Mouse (Mus musculus) heart, embryonic 14.5 days (tissue): Measurements from ENCODE around the gene Gm49340. TPM values are rescaled to one million over a fixed set of nuclear protein-coding genes. Genes with fewer than 3 reads are reported as not detected.

Source experiments
- ATAC-seq: fragments of 200-750 bp; cut with Nextera tagmentation; 2 replicates; pipeline ENCODE4 v1.8.0; 2017; ENCODE audit warnings: low read depth, moderate TSS enrichment; ENCODE audit not compliant: insufficient number of reproducible peaks, insufficient read depth, low FRiP score
- H3K27ac ChIP-seq, 2 experiments: fragments of 200-500 bp in 1 of 2; fragments of 300-500 bp in 1 of 2; sonication (generic) in 1 of 2; replicated peaks in 1 of 2; 2 replicates each; pipeline ENCODE4 v1.5.1; 2012 to 2014; ENCODE audit warnings: low read depth in 2 of 2, low read length in 2 of 2, control low read depth in 1 of 2, mild to moderate bottlenecking in 1 of 2, mixed read lengths in 1 of 2; ENCODE audit not compliant: control insufficient read depth in 1 of 2, insufficient read depth in 1 of 2
- H3K27me3 ChIP-seq: fragments of 300-500 bp; sonication (generic); 2 replicates; pipeline ENCODE4 v1.6.1; 2014; ENCODE audit warnings: mild to moderate bottlenecking, low read length, control low read depth; ENCODE audit not compliant: control insufficient read depth, insufficient read depth
- H3K36me3 ChIP-seq: fragments of 300-500 bp; sonication (generic); 2 replicates; pipeline ENCODE4 v1.6.1; 2014; ENCODE audit warnings: mild to moderate bottlenecking, control low read depth, low read length, mixed read lengths; ENCODE audit not compliant: control insufficient read depth, insufficient read depth
- H3K4me1 ChIP-seq, 2 experiments: fragments of 200-500 bp in 1 of 2; fragments of 300-500 bp in 1 of 2; sonication (generic) in 1 of 2; 2 replicates each; pipeline ENCODE4 v1.6.1; 2012 to 2014; ENCODE audit warnings: low read length in 2 of 2, control low read depth in 1 of 2, mixed read lengths in 1 of 2; ENCODE audit not compliant: control insufficient read depth in 2 of 2, insufficient read depth in 2 of 2
- H3K4me2 ChIP-seq: fragments of 300-500 bp; sonication (generic); 2 replicates; pipeline ENCODE4 v1.6.1; 2014; ENCODE audit warnings: mild to moderate bottlenecking, low read length
- H3K4me3 ChIP-seq, 2 experiments: fragments of 200-500 bp in 1 of 2; fragments of 300-500 bp in 1 of 2; sonication (generic) in 1 of 2; 2 replicates each; pipeline ENCODE4 v1.5.1; 2012 to 2014; ENCODE audit warnings: low read length in 2 of 2, mild to moderate bottlenecking in 2 of 2, control low read depth in 1 of 2, low read depth in 1 of 2, moderate library complexity in 1 of 2; ENCODE audit not compliant: control insufficient read depth in 1 of 2, insufficient read depth in 1 of 2
- H3K9ac ChIP-seq: fragments of 300-500 bp; sonication (generic); 2 replicates; pipeline ENCODE4 v1.6.1; 2014; ENCODE audit warnings: mild to moderate bottlenecking, low read length
- H3K9me3 ChIP-seq: fragments of 300-500 bp; sonication (generic); 2 replicates; pipeline ENCODE4 v1.6.1; 2016; ENCODE audit warnings: low read length, control low read depth; ENCODE audit not compliant: control insufficient read depth
- WGBS: fragments of 180-500 bp; shearing (Covaris S2); extraction: QIAGEN DNeasy Blood & Tissue Kit; methylation state at CpG from one replicate; pipeline ENCODE4 v1.1.7; 2014; 5-methylcytosine and 5-hydroxymethylcytosine counted together
- polyA plus RNA-seq: library from polyadenylated mRNA; unstranded; fragments of >200 nt; fragmentation: Nextera tagmentation; extraction: Ambion mirVana; gene quantifications from 2 replicates; pipeline ENCODE4 v1.2.1, GENCODE M21; 2014

Gm49340 gene
- polyA plus RNA-seq = not detected in 2 replicates

DNA sequence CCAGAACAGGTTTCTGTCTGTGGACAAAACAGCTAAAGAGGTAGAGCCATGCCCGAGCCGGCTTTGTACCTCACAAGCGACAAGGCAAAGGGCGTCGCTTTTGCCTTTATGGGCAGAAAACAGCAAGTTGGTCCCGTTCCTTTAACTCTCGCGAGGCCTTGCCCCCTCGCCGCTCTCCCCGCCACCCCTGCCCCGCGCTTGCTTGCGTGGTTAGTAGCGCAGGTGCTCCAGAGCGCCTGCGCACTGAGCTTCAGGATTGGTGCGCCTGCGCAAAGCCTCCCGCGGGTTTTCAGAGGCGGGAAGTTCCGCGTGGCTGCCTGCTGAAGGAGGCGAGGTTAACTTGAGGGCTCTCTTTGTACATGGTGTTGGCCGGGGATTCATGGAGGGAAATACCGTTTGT is at the start of gene Gm49340, which contains the start of the genes Aspa and Spata22:
TSS of gene Gm49340 (plus strand) at position 300 of the 400 bp plus-strand sequence.
TSS of gene Aspa (minus strand) at position 155 of the 400 bp plus-strand sequence.
TSS of gene Spata22 (plus strand) at position 300 of the 400 bp plus-strand sequence.
- Histone ChIP-seq H3K4me3 (no peak within 1 kb of the TSS), H3K27ac (no peak within 1 kb of the TSS), H3K4me2 (no peak within 1 kb of the TSS), H3K27me3 (no peaks in the 10 kb centered on the region), H3K9me3 (peaks cover 3% of the 10 kb centered on the region; the same call in 1 of the 2 replicates), H3K36me3 (no peaks in the 10 kb centered on the region), H3K4me1 (no peaks in the 10 kb centered on the region), H3K9ac (no peak within 1 kb of the TSS)
- 77% methylated on average over 27 of the region's 27 CpGs for WGBS
- no peak for ATAC-seq

DNA sequence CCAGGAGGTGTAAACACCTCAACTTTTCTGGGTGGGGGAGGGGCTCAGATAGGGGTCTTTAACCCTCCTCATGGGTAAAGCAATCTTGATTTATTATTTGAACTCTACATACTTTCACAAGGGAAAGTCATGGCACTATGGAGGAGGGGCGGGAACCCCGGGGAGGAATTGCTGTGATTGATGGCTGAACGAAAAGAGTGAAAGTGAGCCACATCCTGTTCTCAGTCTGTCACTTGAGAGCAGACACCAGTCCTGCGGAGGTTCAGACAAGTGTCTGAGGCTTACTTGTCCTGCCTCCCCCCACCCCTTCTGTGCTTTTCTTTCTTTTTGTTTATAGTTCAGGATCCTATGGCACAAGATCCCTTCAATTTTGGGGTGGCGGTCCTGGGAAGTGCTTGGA is 48.8 kb upstream of the Gm49340 start:
- ATAC-seq = no peak

DNA sequence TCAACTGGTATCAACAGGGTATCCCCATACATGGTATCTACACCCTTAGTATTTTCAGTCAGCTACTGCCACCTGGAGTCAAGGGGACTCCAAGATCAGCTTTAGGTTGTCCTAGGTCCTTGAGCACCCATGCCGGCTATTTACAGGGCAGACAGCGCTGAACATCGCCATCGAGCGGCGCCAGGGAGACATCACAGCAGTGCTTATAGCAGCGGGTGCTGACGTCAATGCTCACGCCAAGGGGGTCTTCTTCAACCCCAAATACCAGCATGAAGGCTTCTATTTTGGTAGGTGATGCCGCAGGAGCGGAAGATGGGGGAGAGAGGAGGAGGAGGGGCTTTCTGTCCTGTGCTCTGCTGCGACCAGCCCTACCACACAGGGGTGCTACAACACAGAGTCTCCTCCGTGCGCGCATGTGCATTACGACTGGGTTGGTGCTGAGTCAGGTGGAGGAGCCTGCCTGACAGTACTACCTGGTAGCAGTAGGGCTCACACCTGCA is 48.0 kb upstream of the Gm49340 start:
- no peak overlapping the region for H3K27ac ChIP-seq
- WGBS = 6% methylated on average over 16 of the region's 16 CpGs
- H3K27me3 ChIP-seq = no peaks in the 10 kb centered on the region
- no peaks in the 10 kb centered on the region for H3K9me3 ChIP-seq
- peak overlapping the region; percentile 1; the same call in 1 of the 2 replicates for H3K9ac ChIP-seq
- peaks cover 5 to 6% of the 10 kb centered on the region in 2 experiments; a peak in 2 of 4 replicates for H3K4me1 ChIP-seq
- no peaks in the 10 kb centered on the region for H3K36me3 ChIP-seq
- H3K4me3 ChIP-seq = peak overlapping the region; percentile 34 to 36
- H3K4me2 ChIP-seq = peak overlapping the region; percentile 56
- peak; percentile 28; the same call in 1 of the 2 replicates for ATAC-seq

More for the DNA sequence above, 48.8 kb upstream of the Gm49340 start:
- 37% methylated on average over 5 of the region's 5 CpGs for WGBS
- peaks cover 5 to 6% of the 10 kb centered on the region in 2 experiments; a peak in 2 of 4 replicates for H3K4me1 ChIP-seq
- H3K9ac ChIP-seq = no peak overlapping the region
- no peaks in the 10 kb centered on the region for H3K9me3 ChIP-seq
- no peak overlapping the region for H3K27ac ChIP-seq
- no peaks in the 10 kb centered on the region for H3K27me3 ChIP-seq
- H3K4me2 ChIP-seq = no peak overlapping the region; the same call in 1 of the 2 replicates
- no peak overlapping the region for H3K4me3 ChIP-seq
- H3K36me3 ChIP-seq = no peaks in the 10 kb centered on the region

DNA sequence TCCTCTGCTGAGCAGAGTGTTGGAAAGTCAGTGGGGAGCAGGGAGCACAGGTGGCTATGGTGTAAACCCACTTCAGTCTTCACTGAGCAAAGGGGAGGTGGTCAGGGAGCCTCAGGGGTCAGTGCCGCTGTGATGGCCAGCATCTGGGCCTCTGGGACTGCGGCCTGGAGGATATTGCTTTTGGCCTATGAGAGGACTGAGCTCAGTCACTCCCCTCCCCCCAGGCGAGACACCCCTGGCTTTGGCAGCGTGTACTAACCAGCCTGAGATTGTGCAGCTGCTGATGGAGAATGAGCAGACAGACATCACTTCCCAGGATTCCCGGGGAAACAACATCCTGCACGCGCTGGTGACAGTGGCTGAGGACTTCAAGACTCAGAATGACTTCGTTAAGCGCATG is 46.2 kb upstream of the Gm49340 start:
- H3K4me2 ChIP-seq = no peak overlapping the region
- no peaks in the 10 kb centered on the region for H3K27me3 ChIP-seq
- H3K27ac ChIP-seq = no peak overlapping the region
- H3K9ac ChIP-seq = no peak overlapping the region
- 30% methylated on average over 9 of the region's 9 CpGs for WGBS
- H3K36me3 ChIP-seq = no peaks in the 10 kb centered on the region
- peaks cover 5 to 6% of the 10 kb centered on the region in 2 experiments; a peak in 2 of 4 replicates for H3K4me1 ChIP-seq
- 0 out of 2 replicates have a peak, but pooled peaks have one; percentile 18 for ATAC-seq
- H3K4me3 ChIP-seq = no peak overlapping the region
- no peaks in the 10 kb centered on the region for H3K9me3 ChIP-seq

DNA sequence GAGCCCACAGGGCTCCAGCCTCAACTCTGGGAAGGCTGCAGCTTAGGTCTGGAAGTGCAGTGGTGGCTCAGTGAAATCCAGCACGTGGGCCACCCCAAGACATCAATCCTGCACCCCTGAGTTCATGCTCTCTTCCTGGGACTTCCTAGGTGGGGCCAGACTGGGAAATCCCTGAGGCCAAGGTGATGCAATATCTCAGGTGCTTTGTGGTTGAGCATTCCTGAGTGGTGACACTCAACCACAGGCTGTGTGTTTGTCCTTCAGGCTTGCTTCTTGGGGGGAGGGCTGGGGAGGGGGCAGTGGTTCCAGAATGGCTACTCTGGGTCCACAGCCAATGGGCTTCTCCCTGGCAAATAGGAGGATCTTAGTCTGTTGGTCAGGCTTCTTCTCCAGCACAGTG is 45.6 kb upstream of the Gm49340 start:
- Histone ChIP-seq H3K4me1 (peaks cover 5 to 6% of the 10 kb centered on the region in 2 experiments; a peak in 2 of 4 replicates), H3K36me3 (no peaks in the 10 kb centered on the region), H3K4me3 (no peak overlapping the region), H3K9me3 (no peaks in the 10 kb centered on the region), H3K27me3 (no peaks in the 10 kb centered on the region), H3K4me2 (no peak overlapping the region), H3K27ac (no peak overlapping the region; a peak in 1 of 4 replicates), H3K9ac (no peak overlapping the region)
- WGBS = 50% methylated on average over 1 of the region's 1 CpGs
- no peak for ATAC-seq

DNA sequence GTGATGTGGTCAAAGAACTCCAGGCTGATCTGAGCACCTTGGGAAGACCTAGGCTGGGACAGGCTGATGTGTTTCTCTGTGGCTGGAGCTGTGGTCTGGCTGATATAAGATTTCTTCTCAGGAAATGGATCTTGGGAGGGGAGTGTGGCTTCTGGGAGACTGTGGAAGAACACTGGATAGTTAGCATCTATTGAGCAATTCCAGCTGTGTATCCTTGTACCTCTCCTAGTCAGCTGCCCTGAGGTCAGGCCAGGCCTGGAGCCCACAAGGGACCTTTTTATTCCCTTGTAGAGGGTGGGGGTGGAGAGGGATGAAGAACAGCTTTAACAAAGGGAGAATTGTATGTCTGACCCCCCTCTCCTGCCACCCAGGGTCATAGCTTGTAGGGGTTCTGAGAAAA is 45.2 kb upstream of the Gm49340 start:
- Histone ChIP-seq H3K4me3 (no peak overlapping the region), H3K9me3 (no peaks in the 10 kb centered on the region), H3K4me1 (peaks cover 5 to 6% of the 10 kb centered on the region in 2 experiments; a peak in 2 of 4 replicates), H3K4me2 (no peak overlapping the region), H3K27ac (no peak overlapping the region; a peak in 1 of 4 replicates), H3K36me3 (no peaks in the 10 kb centered on the region), H3K27me3 (no peaks in the 10 kb centered on the region), H3K9ac (no peak overlapping the region)
- no peak for ATAC-seq

DNA sequence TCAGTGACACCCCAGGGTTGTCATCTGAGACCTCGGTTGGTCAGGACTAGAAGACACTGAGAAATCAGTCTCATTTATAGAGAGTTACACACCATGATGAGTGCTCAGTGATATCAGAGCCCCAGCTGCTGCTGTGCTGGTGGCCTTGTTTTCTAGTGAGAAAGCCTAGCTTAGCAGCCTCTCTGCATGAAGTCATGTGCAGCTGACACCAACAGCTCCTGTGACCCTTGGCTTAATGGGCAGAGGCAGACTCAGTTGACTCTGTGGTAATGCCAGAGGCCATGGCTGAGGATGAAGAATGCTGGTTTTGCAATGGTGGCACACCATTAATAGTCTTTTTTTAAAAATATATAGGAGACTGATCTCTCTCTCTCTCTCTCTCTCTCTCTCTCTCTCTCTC is 39.9 kb upstream of the Gm49340 start:
- no peak for ATAC-seq
- Histone ChIP-seq H3K9me3 (no peaks in the 10 kb centered on the region), H3K36me3 (no peaks in the 10 kb centered on the region), H3K27ac (no peak overlapping the region), H3K9ac (no peak overlapping the region), H3K4me3 (no peak overlapping the region), H3K27me3 (no peaks in the 10 kb centered on the region), H3K4me1 (no peaks in the 10 kb centered on the region; a peak in 1 of 4 replicates), H3K4me2 (no peak overlapping the region)
- WGBS = 58% methylated on average over 1 of the region's 1 CpGs

DNA sequence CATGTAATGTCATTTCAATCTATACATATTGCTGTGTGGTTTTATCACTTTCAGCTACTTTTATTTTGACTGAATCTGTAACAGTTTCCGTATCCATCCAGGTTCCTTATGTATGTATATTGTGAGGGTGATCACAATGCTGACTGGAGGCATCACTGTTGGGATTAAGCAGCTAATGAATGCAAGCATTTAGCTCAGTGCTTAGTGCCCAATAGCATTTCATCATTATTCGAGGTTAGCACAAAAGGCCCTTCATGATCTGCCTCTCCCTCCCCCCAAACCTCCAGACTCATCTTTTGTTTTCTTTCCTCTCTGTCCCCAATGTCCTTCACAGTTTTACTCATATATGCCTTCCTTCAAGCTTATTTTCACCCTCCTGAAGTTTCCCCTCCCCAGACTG is 26.4 kb upstream of the Gm49340 start:
- Histone ChIP-seq H3K9ac (no peak overlapping the region), H3K9me3 (no peaks in the 10 kb centered on the region), H3K27ac (no peak overlapping the region), H3K4me3 (no peak overlapping the region), H3K4me2 (no peak overlapping the region), H3K36me3 (no peaks in the 10 kb centered on the region), H3K27me3 (no peaks in the 10 kb centered on the region), H3K4me1 (no peaks in the 10 kb centered on the region)
- ATAC-seq = no peak
- 54% methylated on average over 2 of the region's 2 CpGs for WGBS
